8 mouse cellular contexts compared by ENCODE assay signal in the genomic region with DNA sequence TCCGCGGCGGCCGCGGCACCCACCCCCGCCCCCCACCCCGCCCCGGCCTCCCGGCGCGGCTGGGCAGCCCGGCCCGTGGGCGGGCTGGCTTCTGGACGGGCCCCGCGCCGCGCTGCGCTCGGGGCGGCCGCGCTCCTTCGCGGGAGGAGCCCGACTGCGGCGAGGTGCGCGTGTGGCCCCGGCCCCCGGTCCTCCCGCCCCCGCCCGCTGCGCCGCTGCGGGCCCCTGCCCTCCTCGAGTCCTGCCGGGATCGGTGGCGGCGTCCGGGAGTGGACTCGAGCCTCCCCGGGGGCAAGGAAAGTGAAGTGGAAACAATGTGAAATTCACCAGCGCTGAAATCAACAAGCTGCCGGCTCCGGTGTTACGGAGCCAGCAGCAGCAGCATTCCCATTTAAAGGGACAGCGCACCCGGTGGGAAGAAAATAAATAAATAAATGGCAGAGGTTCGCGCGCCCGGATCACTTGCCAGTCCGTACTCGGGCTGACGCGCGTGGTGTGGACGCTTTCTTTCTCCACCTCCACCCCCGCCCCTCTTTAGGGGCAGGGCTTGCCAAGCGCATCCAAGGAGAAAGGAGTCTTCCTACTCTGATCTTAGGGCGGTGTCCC. TPM values are rescaled to one million over a fixed set of nuclear protein-coding genes. Genes with fewer than 3 reads are reported as not detected.
DNase-seq lines count a peak whose midpoint lies in the region; ATAC-seq and TF ChIP-seq lines count a peak whose summit lies in the region.

No protein-coding gene starts in this region.

- no peaks in the 10 kb centered on the region for H3K27me3 ChIP-seq in embryonic facial prominence, embryonic 14.5 days (replicated peaks; ENCODE audit: control insufficient read depth, insufficient read depth, low read length)
- H3K27me3 ChIP-seq in limb, embryonic 14.5 days (ENCODE audit: control insufficient read depth, insufficient read depth, low read length), result no peaks in the 10 kb centered on the region
- H3K27me3 ChIP-seq in midbrain, embryonic 16.5 days (ENCODE audit: control insufficient read depth, insufficient read depth, low read depth, low read length), result no peaks in the 10 kb centered on the region; the same call in 1 of the 2 replicates

- DNase-seq in right cerebral cortex, adult 18-20 months, result peak; percentile 66
- DNase-seq in right cerebral cortex, postnatal 25 days, result no peak
- DNase-seq in embryonic facial prominence, embryonic 14.5 days (ENCODE audit: low spot score), result peak; percentile 85
- DNase-seq in heart, adult 9 months (ENCODE audit: low spot score in 2 of 2), result peak; percentile 68 to 70
- peak; percentile 77 for DNase-seq in kidney, adult 9 months
- DNase-seq in limb, embryonic 14.5 days (ENCODE audit: low spot score), result peak; percentile 75
- peak; percentile 57 for DNase-seq in testis, postnatal 14 days (ENCODE audit: low spot score)

- 2% methylated on average over 28 of the region's 66 CpGs for WGBS in embryonic facial prominence, embryonic 14.5 days
- under 1% methylated on average over 33 of the region's 66 CpGs for WGBS in limb, embryonic 14.5 days
- WGBS in midbrain, embryonic 16.5 days, result under 1% methylated on average over 47 of the region's 66 CpGs

- peak overlapping the region; percentile 89 for H3K4me3 ChIP-seq in embryonic facial prominence, embryonic 14.5 days (ENCODE audit: low read depth, low read length)
- peak overlapping the region; percentile 87 for H3K4me3 ChIP-seq in limb, embryonic 14.5 days (replicated peaks; ENCODE audit: low read length)
- H3K4me3 ChIP-seq in midbrain, embryonic 16.5 days (ENCODE audit: low read depth, low read length), result peak overlapping the region; percentile 93

- H3K27ac ChIP-seq in embryonic facial prominence, embryonic 14.5 days (replicated peaks; ENCODE audit: low read depth, low read length), result peak overlapping the region; percentile 90
- H3K27ac ChIP-seq in limb, embryonic 14.5 days (replicated peaks; ENCODE audit: low read depth, low read length), result peak overlapping the region; percentile 83
- H3K27ac ChIP-seq in midbrain, embryonic 16.5 days (ENCODE audit: low read length), result peak overlapping the region; percentile 95

- peak overlapping the region; percentile 84 for H3K9ac ChIP-seq in embryonic facial prominence, embryonic 14.5 days (ENCODE audit: low read depth, low read length)
- peak overlapping the region; percentile 87 for H3K9ac ChIP-seq in limb, embryonic 14.5 days (ENCODE audit: low read depth, low read length, severe bottlenecking)
- peak overlapping the region; percentile 91 for H3K9ac ChIP-seq in midbrain, embryonic 16.5 days (ENCODE audit: low read depth, low read length)

- no peaks in the 10 kb centered on the region for H3K36me3 ChIP-seq in embryonic facial prominence, embryonic 14.5 days (ENCODE audit: control insufficient read depth, insufficient read depth, low read length)
- H3K36me3 ChIP-seq in limb, embryonic 14.5 days (ENCODE audit: control insufficient read depth, insufficient read depth, low read length), result no peaks in the 10 kb centered on the region
- no peaks in the 10 kb centered on the region for H3K36me3 ChIP-seq in midbrain, embryonic 16.5 days (ENCODE audit: control insufficient read depth, insufficient read depth, low read length)

- TF ChIP-seq POLR2A in limb, embryonic 14.5 days (IDR thresholded peaks at IDR 0.05; ENCODE audit: borderline replicate concordance, extremely low read depth, insufficient read depth, insufficient read length), result no peak

- peaks cover 6% of the 10 kb centered on the region for H3K4me1 ChIP-seq in embryonic facial prominence, embryonic 14.5 days (ENCODE audit: control insufficient read depth, insufficient read depth, low read length)
- H3K4me1 ChIP-seq in limb, embryonic 14.5 days (ENCODE audit: control insufficient read depth, insufficient read depth, low read length), result peaks cover 17% of the 10 kb centered on the region; the same call in 1 of the 2 replicates
- H3K4me1 ChIP-seq in midbrain, embryonic 16.5 days (ENCODE audit: control insufficient read depth, insufficient read depth, low read length), result peaks cover 26% of the 10 kb centered on the region

- peak overlapping the region; percentile 84 for H3K4me2 ChIP-seq in embryonic facial prominence, embryonic 14.5 days (ENCODE audit: low read depth, low read length)
- peak overlapping the region; percentile 81 for H3K4me2 ChIP-seq in limb, embryonic 14.5 days (replicated peaks; ENCODE audit: low read depth, low read length, severe bottlenecking)
- H3K4me2 ChIP-seq in midbrain, embryonic 16.5 days (ENCODE audit: low read length), result peak overlapping the region; percentile 81

- ATAC-seq in embryonic facial prominence, embryonic 14.5 days (ENCODE audit: low read depth), result peak; percentile 70
- ATAC-seq in limb, embryonic 14.5 days (ENCODE audit: low FRiP score, low read depth), result peak; percentile 52
- ATAC-seq in midbrain, embryonic 16.5 days, result peak; percentile 69

- no peaks in the 10 kb centered on the region for H3K9me3 ChIP-seq in embryonic facial prominence, embryonic 14.5 days (ENCODE audit: control insufficient read depth, low read length)
- H3K9me3 ChIP-seq in limb, embryonic 14.5 days (ENCODE audit: control insufficient read depth, low read length), result no peaks in the 10 kb centered on the region
- H3K9me3 ChIP-seq in midbrain, embryonic 16.5 days (replicated peaks; ENCODE audit: control insufficient read depth, low read length, poor library complexity, severe bottlenecking), result no peaks in the 10 kb centered on the region

RNA-seq across cellular contexts. Expression of gene Mb21d2, which starts 0.3 kb away (rescaled TPM):
- polyA plus RNA-seq in embryonic facial prominence, embryonic 14.5 days (2014; fragmentation: Nextera tagmentation; extraction: Ambion mirVana), result 7.3 and 7.6 TPM in 2 replicates
- polyA plus RNA-seq in limb, embryonic 14.5 days (2012; rRNA removed), result 11.8 and 15.0 TPM in 2 replicates
- 9.9 and 11.4 TPM in 2 replicates for polyA plus RNA-seq in limb, embryonic 14.5 days (2014; fragmentation: Nextera tagmentation; extraction: Ambion mirVana)
- polyA plus RNA-seq in midbrain, embryonic 16.5 days (2015; fragmentation: Nextera tagmentation; extraction: Ambion mirVana), result 10.8 and 15.0 TPM in 2 replicates
